In genomic region chr5:64701219-64701779, GRCm38 (mm10) we compare ENCODE assay signal across 9 mouse cellular contexts.
DNase-seq lines count a peak whose midpoint lies in the region; ATAC-seq lines count a peak whose summit lies in the region.
"Had no signal": no experiment of that assay in that cellular context is flagged by ENCODE, and none has a peak within 500 bp of the region (broad histone marks: within the 10 kb centered on the region; RNA-seq: fewer than 3 reads in every experiment).

No protein-coding gene starts in this region.

- no peak for DNase-seq in heart, postnatal 14 days
- DNase-seq in embryonic facial prominence, embryonic 11.5 days (ENCODE audit: low spot score) = no peak
- DNase-seq in intestine, embryonic 14.5 days (ENCODE audit: low spot score) = no peak
- no peak for DNase-seq in gastrocnemius, adult 8-10 months (ENCODE audit: low spot score in 2 of 2)
- DNase-seq in cerebellum, adult 18-20 months = no peak
- no peak for DNase-seq in layer of hippocampus, postnatal 36 days

- H3K4me1 ChIP-seq in heart, embryonic 15.5 days (replicated peaks) = peaks cover 31% of the 10 kb centered on the region
- no peaks in the 10 kb centered on the region for H3K4me1 ChIP-seq in embryonic facial prominence, embryonic 11.5 days (ENCODE audit: control insufficient read depth, insufficient read depth, low read length)
- H3K4me1 ChIP-seq in intestine, embryonic 14.5 days (replicated peaks; ENCODE audit: control insufficient read depth, insufficient read depth, low read length) = peaks cover 28% of the 10 kb centered on the region
- H3K4me1 ChIP-seq in midbrain, embryonic 13.5 days (replicated peaks) = peaks cover 14% of the 10 kb centered on the region

- H3K9ac ChIP-seq in heart, embryonic 15.5 days = no peak overlapping the region
- no peak overlapping the region for H3K9ac ChIP-seq in embryonic facial prominence, embryonic 11.5 days (replicated peaks; ENCODE audit: low read length)
- H3K9ac ChIP-seq in intestine, embryonic 14.5 days (ENCODE audit: low read length) = peak overlapping the region; percentile 17; the same call in 1 of the 2 replicates
- no peak overlapping the region for H3K9ac ChIP-seq in midbrain, embryonic 13.5 days (replicated peaks)

- H3K4me3 ChIP-seq in heart, embryonic 15.5 days = no peak overlapping the region
- no peak overlapping the region for H3K4me3 ChIP-seq in embryonic facial prominence, embryonic 11.5 days (ENCODE audit: low read depth, low read length)
- no peak overlapping the region for H3K4me3 ChIP-seq in intestine, embryonic 14.5 days (ENCODE audit: low read depth, low read length)
- H3K4me3 ChIP-seq in midbrain, embryonic 13.5 days (replicated peaks) = no peak overlapping the region

- H3K4me2 ChIP-seq in heart, embryonic 15.5 days = peak overlapping the region; percentile 42; the same call in 1 of the 2 replicates
- H3K4me2 ChIP-seq in embryonic facial prominence, embryonic 11.5 days (ENCODE audit: low read depth, low read length) = no peak overlapping the region
- peak overlapping the region; percentile 7; the same call in 1 of the 2 replicates for H3K4me2 ChIP-seq in intestine, embryonic 14.5 days (ENCODE audit: low read length)
- H3K4me2 ChIP-seq in midbrain, embryonic 13.5 days (replicated peaks) = no peak overlapping the region

- no peak for ATAC-seq in heart, embryonic 15.5 days (replicated peaks; ENCODE audit: insufficient number of reproducible peaks, insufficient read depth, low FRiP score, low read depth)
- no peak for ATAC-seq in embryonic facial prominence, embryonic 11.5 days (replicated peaks; ENCODE audit: insufficient number of reproducible peaks, low FRiP score, low TSS enrichment, low read depth)
- ATAC-seq in intestine, embryonic 14.5 days (replicated peaks; ENCODE audit: low FRiP score, low TSS enrichment, low read depth) = no peak
- ATAC-seq in midbrain, embryonic 13.5 days = 0 out of 2 replicates have a peak, but pooled peaks have one; percentile 37

- H3K27ac ChIP-seq in heart, embryonic 15.5 days = peak overlapping the region; percentile 85
- H3K27ac ChIP-seq in embryonic facial prominence, embryonic 11.5 days (replicated peaks; ENCODE audit: low read depth, low read length) = peak overlapping the region; percentile 22
- H3K27ac ChIP-seq in intestine, embryonic 14.5 days (ENCODE audit: low read depth) = peak overlapping the region; percentile 75
- H3K27ac ChIP-seq in midbrain, embryonic 13.5 days = peak overlapping the region; percentile 75

- WGBS in heart, embryonic 15.5 days = 69% methylated on average over 14 of the region's 14 CpGs
- 72% methylated on average over 14 of the region's 14 CpGs for WGBS in embryonic facial prominence, embryonic 11.5 days
- 61% methylated on average over 14 of the region's 14 CpGs for WGBS in intestine, embryonic 14.5 days
- 60% methylated on average over 14 of the region's 14 CpGs for WGBS in midbrain, embryonic 13.5 days

- no peaks in the 10 kb centered on the region for H3K36me3 ChIP-seq in heart, embryonic 15.5 days
- H3K36me3 ChIP-seq in embryonic facial prominence, embryonic 11.5 days (replicated peaks; ENCODE audit: control insufficient read depth, insufficient read depth, low read depth, low read length) = no peaks in the 10 kb centered on the region
- no peaks in the 10 kb centered on the region for H3K36me3 ChIP-seq in intestine, embryonic 14.5 days (ENCODE audit: control insufficient read depth, insufficient read depth, low read length)
- no peaks in the 10 kb centered on the region for H3K36me3 ChIP-seq in midbrain, embryonic 13.5 days
- H3K36me3 ChIP-seq: G1E had no signal

- intact Hi-C loops in heart, postnatal 14 days (cut with DNase I) = loop anchor here (5.0 kb wide), 2 partner anchors 111 to 194 kb away; no protein-coding TSS in a partner anchor

- no peaks in the 10 kb centered on the region for H3K27me3 ChIP-seq in heart, embryonic 15.5 days
- no peaks in the 10 kb centered on the region for H3K27me3 ChIP-seq in embryonic facial prominence, embryonic 11.5 days (ENCODE audit: control insufficient read depth, insufficient read depth, low read length)
- H3K27me3 ChIP-seq in intestine, embryonic 14.5 days (replicated peaks; ENCODE audit: control insufficient read depth, insufficient read depth, low read length) = no peaks in the 10 kb centered on the region
- no peaks in the 10 kb centered on the region for H3K27me3 ChIP-seq in midbrain, embryonic 13.5 days

- H3K9me3 ChIP-seq in heart, embryonic 15.5 days (replicated peaks) = no peaks in the 10 kb centered on the region
- no peaks in the 10 kb centered on the region for H3K9me3 ChIP-seq in embryonic facial prominence, embryonic 11.5 days (replicated peaks; ENCODE audit: control insufficient read depth, low read length)
- no peaks in the 10 kb centered on the region for H3K9me3 ChIP-seq in intestine, embryonic 14.5 days (ENCODE audit: control insufficient read depth, low read length)
- no peaks in the 10 kb centered on the region for H3K9me3 ChIP-seq in midbrain, embryonic 13.5 days
- H3K9me3 ChIP-seq: G1E had no signal

Comparison
In these comparisons a context has a peak if more than half of its experiments do, and no peak if none do; other contexts are left out.
1. H3K27ac ChIP-seq: peak in every context shown above with its lines; median percentile 85 in heart, embryonic 15.5 days; 75 in intestine, embryonic 14.5 days; 75 in midbrain, embryonic 13.5 days; 22 in embryonic facial prominence, embryonic 11.5 days.
2. H3K4me2 ChIP-seq: peak in heart, embryonic 15.5 days (single experiment) and intestine, embryonic 14.5 days (single experiment); none in embryonic facial prominence, embryonic 11.5 days (single experiment) and midbrain, embryonic 13.5 days (single experiment).